Mouse (Mus musculus): ENCODE results near the gene Tomm6. TPM values are rescaled to one million over a fixed set of nuclear protein-coding genes. Genes with fewer than 3 reads are reported as not detected.

Gene Tomm6
- total and polyA plus RNA-seq, 2 experiments from 2014 or later = 141 to 334 TPM

GRCm38 (mm10) chr17:47688608-47689575 lies 706 bp upstream of the Tomm6 start, which contains the start of gene Frs3:
Gene Frs3, plus strand, starts transcription at chr17:47689030.
- peak within 1 kb of the TSS; percentile 94 for H3K4me2 ChIP-seq (ENCODE audit: low read depth, low read length)
- H3K9ac ChIP-seq (replicated peaks; ENCODE audit: low read depth, low read length) = peak within 1 kb of the TSS; percentile 77
- WGBS = 2% methylated on average over 47 of the region's 58 CpGs
- peaks cover 26% of the 10 kb centered on the region for H3K36me3 ChIP-seq (replicated peaks; ENCODE audit: control insufficient read depth, insufficient read depth, low read length)
- peak; percentile 58 for DNase-seq (ENCODE audit: low spot score)
- peaks cover 5% of the 10 kb centered on the region; the same call in 1 of the 2 replicates for H3K4me1 ChIP-seq (ENCODE audit: control insufficient read depth, insufficient read depth)
- no peaks in the 10 kb centered on the region for H3K27me3 ChIP-seq (ENCODE audit: control insufficient read depth, insufficient read depth, low read length)
- peak; percentile 73 for ATAC-seq (ENCODE audit: insufficient read depth, low read depth)
- no peaks in the 10 kb centered on the region for H3K9me3 ChIP-seq (replicated peaks; ENCODE audit: control insufficient read depth, low read length)
- no peak for TF ChIP-seq CTCF (IDR thresholded peaks at IDR 0.05; ENCODE audit: low read depth)
- no peak for TF ChIP-seq EP300 (IDR thresholded peaks at IDR 0.05; ENCODE audit: low read depth)
- H3K4me3 ChIP-seq (ENCODE audit: low read depth, low read length) = peak within 1 kb of the TSS; percentile 72
- peak within 1 kb of the TSS; percentile 77 for H3K27ac ChIP-seq (ENCODE audit: low read depth)

- ATAC-seq (ENCODE audit: insufficient read depth, low read depth) (peak; percentile 87), DNase-seq (ENCODE audit: low spot score) (peak; percentile 97)
- no peaks in the 10 kb centered on the region for H3K27me3 ChIP-seq (ENCODE audit: control insufficient read depth, insufficient read depth, low read length)
- H3K27ac ChIP-seq (ENCODE audit: low read depth) = peak overlapping the region; percentile 77
- H3K4me2 ChIP-seq (ENCODE audit: low read depth, low read length) = peak overlapping the region; percentile 94
- no peaks in the 10 kb centered on the region for H3K9me3 ChIP-seq (replicated peaks; ENCODE audit: control insufficient read depth, low read length)
- under 1% methylated on average over 70 of the region's 70 CpGs for WGBS
- peak overlapping the region; percentile 77 for H3K9ac ChIP-seq (replicated peaks; ENCODE audit: low read depth, low read length)
- H3K4me1 ChIP-seq (ENCODE audit: control insufficient read depth, insufficient read depth) = peaks cover 5% of the 10 kb centered on the region; the same call in 1 of the 2 replicates
- peak overlapping the region; percentile 72 for H3K4me3 ChIP-seq (ENCODE audit: low read depth, low read length)
- TF ChIP-seq CTCF (IDR thresholded peaks at IDR 0.05; ENCODE audit: low read depth) (no peak), EP300 (IDR thresholded peaks at IDR 0.05; ENCODE audit: low read depth) (peak; percentile 49; the same call in 1 of the 2 replicates)
- H3K36me3 ChIP-seq (replicated peaks; ENCODE audit: control insufficient read depth, insufficient read depth, low read length) = peaks cover 37% of the 10 kb centered on the region
These were observed 510 bp downstream of the Tomm6 start for GRCm38 (mm10) chr17:47687409-47688343.

GRCm38 (mm10) chr17:47682836-47683235 lies 5.3 kb downstream of the Tomm6 start:
- Histone ChIP-seq H3K9ac (replicated peaks; ENCODE audit: low read depth, low read length) (no peak overlapping the region), H3K27ac (ENCODE audit: low read depth) (no peak overlapping the region), H3K36me3 (replicated peaks; ENCODE audit: control insufficient read depth, insufficient read depth, low read length) (peaks cover 72% of the 10 kb centered on the region), H3K4me3 (ENCODE audit: low read depth, low read length) (no peak overlapping the region), H3K4me1 (ENCODE audit: control insufficient read depth, insufficient read depth) (peaks cover 5% of the 10 kb centered on the region; the same call in 1 of the 2 replicates), H3K9me3 (replicated peaks; ENCODE audit: control insufficient read depth, low read length) (no peaks in the 10 kb centered on the region), H3K27me3 (ENCODE audit: control insufficient read depth, insufficient read depth, low read length) (no peaks in the 10 kb centered on the region), H3K4me2 (ENCODE audit: low read depth, low read length) (no peak overlapping the region)
- WGBS = 73% methylated on average over 4 of the region's 4 CpGs
- no peak for ATAC-seq (ENCODE audit: insufficient read depth, low read depth)
- no peak for DNase-seq (ENCODE audit: low spot score)
- TF ChIP-seq CTCF (IDR thresholded peaks at IDR 0.05; ENCODE audit: low read depth) (no peak), EP300 (IDR thresholded peaks at IDR 0.05; ENCODE audit: low read depth) (no peak)

- Histone ChIP-seq H3K9ac (replicated peaks; ENCODE audit: low read depth, low read length) (no peak overlapping the region), H3K4me3 (ENCODE audit: low read depth, low read length) (no peak overlapping the region), H3K4me2 (ENCODE audit: low read depth, low read length) (no peak overlapping the region), H3K27me3 (ENCODE audit: control insufficient read depth, insufficient read depth, low read length) (no peaks in the 10 kb centered on the region), H3K36me3 (replicated peaks; ENCODE audit: control insufficient read depth, insufficient read depth, low read length) (peaks cover 53% of the 10 kb centered on the region), H3K4me1 (ENCODE audit: control insufficient read depth, insufficient read depth) (no peaks in the 10 kb centered on the region), H3K9me3 (replicated peaks; ENCODE audit: control insufficient read depth, low read length) (no peaks in the 10 kb centered on the region), H3K27ac (ENCODE audit: low read depth) (no peak overlapping the region)
- TF ChIP-seq CTCF (IDR thresholded peaks at IDR 0.05; ENCODE audit: low read depth) (no peak), EP300 (IDR thresholded peaks at IDR 0.05; ENCODE audit: low read depth) (no peak)
- 84% methylated on average over 5 of the region's 5 CpGs for WGBS
- no peak for ATAC-seq (ENCODE audit: insufficient read depth, low read depth)
- no peak for DNase-seq (ENCODE audit: low spot score)
These were observed 9.5 kb downstream of the Tomm6 start for GRCm38 (mm10) chr17:47678702-47679101.

GRCm38 (mm10) chr17:47678238-47678637 lies 9.9 kb downstream of the Tomm6 start:
- Histone ChIP-seq H3K27ac (ENCODE audit: low read depth) (no peak overlapping the region), H3K4me3 (ENCODE audit: low read depth, low read length) (no peak overlapping the region), H3K9me3 (replicated peaks; ENCODE audit: control insufficient read depth, low read length) (no peaks in the 10 kb centered on the region), H3K4me1 (ENCODE audit: control insufficient read depth, insufficient read depth) (no peaks in the 10 kb centered on the region), H3K36me3 (replicated peaks; ENCODE audit: control insufficient read depth, insufficient read depth, low read length) (peaks cover 50% of the 10 kb centered on the region), H3K9ac (replicated peaks; ENCODE audit: low read depth, low read length) (no peak overlapping the region), H3K27me3 (ENCODE audit: control insufficient read depth, insufficient read depth, low read length) (no peaks in the 10 kb centered on the region), H3K4me2 (ENCODE audit: low read depth, low read length) (no peak overlapping the region)
- WGBS = 90% methylated on average over 5 of the region's 5 CpGs
- DNase-seq (ENCODE audit: low spot score) (no peak), ATAC-seq (ENCODE audit: insufficient read depth, low read depth) (no peak)
- no peak for TF ChIP-seq CTCF (IDR thresholded peaks at IDR 0.05; ENCODE audit: low read depth)
- TF ChIP-seq EP300 (IDR thresholded peaks at IDR 0.05; ENCODE audit: low read depth) = no peak
